Mouse (Mus musculus) heart, embryonic 14.5 days (tissue): ENCODE data around the gene Tmem44. TPM values are rescaled to one million over a fixed set of nuclear protein-coding genes. Genes with fewer than 3 reads are reported as not detected.

Source experiments
- ATAC-seq: fragments of 200-750 bp; cut with Nextera tagmentation; 2 replicates; pipeline ENCODE4 v1.8.0; 2017; ENCODE audit warnings: low read depth, moderate TSS enrichment; ENCODE audit not compliant: insufficient number of reproducible peaks, insufficient read depth, low FRiP score
- H3K27ac ChIP-seq, 2 experiments: fragments of 200-500 bp in 1 of 2; fragments of 300-500 bp in 1 of 2; sonication (generic) in 1 of 2; replicated peaks in 1 of 2; 2 replicates each; pipeline ENCODE4 v1.5.1; 2012 to 2014; ENCODE audit warnings: low read depth in 2 of 2, low read length in 2 of 2, control low read depth in 1 of 2, mild to moderate bottlenecking in 1 of 2, mixed read lengths in 1 of 2; ENCODE audit not compliant: control insufficient read depth in 1 of 2, insufficient read depth in 1 of 2
- H3K27me3 ChIP-seq: fragments of 300-500 bp; sonication (generic); 2 replicates; pipeline ENCODE4 v1.6.1; 2014; ENCODE audit warnings: mild to moderate bottlenecking, low read length, control low read depth; ENCODE audit not compliant: control insufficient read depth, insufficient read depth
- H3K36me3 ChIP-seq: fragments of 300-500 bp; sonication (generic); 2 replicates; pipeline ENCODE4 v1.6.1; 2014; ENCODE audit warnings: mild to moderate bottlenecking, control low read depth, low read length, mixed read lengths; ENCODE audit not compliant: control insufficient read depth, insufficient read depth
- H3K4me1 ChIP-seq, 2 experiments: fragments of 200-500 bp in 1 of 2; fragments of 300-500 bp in 1 of 2; sonication (generic) in 1 of 2; 2 replicates each; pipeline ENCODE4 v1.6.1; 2012 to 2014; ENCODE audit warnings: low read length in 2 of 2, control low read depth in 1 of 2, mixed read lengths in 1 of 2; ENCODE audit not compliant: control insufficient read depth in 2 of 2, insufficient read depth in 2 of 2
- H3K4me2 ChIP-seq: fragments of 300-500 bp; sonication (generic); 2 replicates; pipeline ENCODE4 v1.6.1; 2014; ENCODE audit warnings: mild to moderate bottlenecking, low read length
- H3K4me3 ChIP-seq, 2 experiments: fragments of 200-500 bp in 1 of 2; fragments of 300-500 bp in 1 of 2; sonication (generic) in 1 of 2; 2 replicates each; pipeline ENCODE4 v1.5.1; 2012 to 2014; ENCODE audit warnings: low read length in 2 of 2, mild to moderate bottlenecking in 2 of 2, control low read depth in 1 of 2, low read depth in 1 of 2, moderate library complexity in 1 of 2; ENCODE audit not compliant: control insufficient read depth in 1 of 2, insufficient read depth in 1 of 2
- H3K9ac ChIP-seq: fragments of 300-500 bp; sonication (generic); 2 replicates; pipeline ENCODE4 v1.6.1; 2014; ENCODE audit warnings: mild to moderate bottlenecking, low read length
- H3K9me3 ChIP-seq: fragments of 300-500 bp; sonication (generic); 2 replicates; pipeline ENCODE4 v1.6.1; 2016; ENCODE audit warnings: low read length, control low read depth; ENCODE audit not compliant: control insufficient read depth
- WGBS: fragments of 180-500 bp; shearing (Covaris S2); extraction: QIAGEN DNeasy Blood & Tissue Kit; methylation state at CpG from one replicate; pipeline ENCODE4 v1.1.7; 2014; 5-methylcytosine and 5-hydroxymethylcytosine counted together
- polyA plus RNA-seq: library from polyadenylated mRNA; unstranded; fragments of >200 nt; fragmentation: Nextera tagmentation; extraction: Ambion mirVana; gene quantifications from 2 replicates; pipeline ENCODE4 v1.2.1, GENCODE M21; 2014

The Tmem44 gene
- polyA plus RNA-seq, 1 experiment from 2014 or later, result 24.2 TPM

DNA sequence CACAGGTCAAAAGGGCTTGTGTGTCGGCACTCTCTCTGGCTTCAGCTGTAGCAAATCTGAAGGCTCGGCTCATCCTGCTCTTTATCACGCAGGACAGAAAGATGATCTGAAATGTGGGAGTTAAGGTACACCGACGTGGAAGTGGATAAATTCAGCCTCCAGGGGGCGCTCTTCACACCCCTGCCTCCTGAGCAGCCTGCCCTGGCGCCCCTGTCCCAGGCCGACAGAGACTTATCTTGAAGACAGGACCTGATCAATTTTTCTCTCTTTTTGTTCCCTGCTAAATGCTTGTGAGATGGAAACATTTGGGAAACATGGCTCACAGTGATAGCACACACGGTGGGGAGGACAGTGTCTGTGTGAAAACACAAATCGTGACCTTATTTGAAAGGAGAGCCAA is 11.2 kb downstream of the Tmem44 start:
- peaks cover 15 to 39% of the 10 kb centered on the region in 2 experiments for H3K4me1 ChIP-seq
- ATAC-seq, result no peak
- H3K27ac ChIP-seq, result peak overlapping the region; percentile 76 to 93
- no peak overlapping the region for H3K4me3 ChIP-seq
- H3K27me3 ChIP-seq, result no peaks in the 10 kb centered on the region
- peak overlapping the region; percentile 65; the same call in 1 of the 2 replicates for H3K9ac ChIP-seq
- H3K4me2 ChIP-seq, result no peak overlapping the region
- H3K9me3 ChIP-seq, result no peaks in the 10 kb centered on the region
- WGBS, result 20% methylated on average over 10 of the region's 10 CpGs
- peaks cover 29% of the 10 kb centered on the region for H3K36me3 ChIP-seq

- no peak overlapping the region for H3K4me2 ChIP-seq
- no peaks in the 10 kb centered on the region for H3K27me3 ChIP-seq
- H3K27ac ChIP-seq, result no peak overlapping the region
- WGBS, result 88% methylated on average over 1 of the region's 1 CpGs
- peaks cover 17 to 31% of the 10 kb centered on the region in 2 experiments for H3K4me1 ChIP-seq
- H3K9ac ChIP-seq, result no peak overlapping the region
- H3K4me3 ChIP-seq, result no peak overlapping the region
- H3K36me3 ChIP-seq, result peaks cover 12% of the 10 kb centered on the region; the same call in 1 of the 2 replicates
- no peak for ATAC-seq
- H3K9me3 ChIP-seq, result no peaks in the 10 kb centered on the region
Measured at GRCm38 (mm10) chr16:30535075-30535474, 15.6 kb downstream of the Tmem44 start.

DNA sequence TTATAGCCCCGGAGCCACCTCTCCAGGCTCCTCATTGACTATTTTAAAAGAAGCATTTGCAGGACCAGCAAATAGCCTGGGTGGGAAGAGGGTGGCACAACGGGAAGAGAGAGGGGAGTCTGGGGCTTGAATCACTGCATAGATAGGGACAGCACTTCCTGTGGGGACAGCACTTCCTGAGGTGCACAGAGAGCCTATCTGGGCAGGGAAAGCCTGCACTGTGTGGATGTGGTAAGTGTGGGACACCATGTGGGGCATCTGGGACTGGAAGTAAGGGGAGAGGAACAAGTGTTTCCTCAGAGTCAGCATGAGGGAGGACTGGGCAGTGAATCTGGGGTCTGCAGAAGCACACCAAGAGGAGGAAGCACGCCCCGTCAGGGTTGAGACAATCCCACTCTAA is 17.1 kb downstream of the Tmem44 start:
- H3K36me3 ChIP-seq, result peaks cover 22% of the 10 kb centered on the region
- no peak overlapping the region for H3K4me3 ChIP-seq
- no peaks in the 10 kb centered on the region for H3K9me3 ChIP-seq
- no peak overlapping the region for H3K27ac ChIP-seq
- 56% methylated on average over 4 of the region's 4 CpGs for WGBS
- no peaks in the 10 kb centered on the region for H3K27me3 ChIP-seq
- H3K4me2 ChIP-seq, result no peak overlapping the region
- no peak overlapping the region for H3K9ac ChIP-seq
- no peak for ATAC-seq
- H3K4me1 ChIP-seq, result peaks cover 8 to 18% of the 10 kb centered on the region in 2 experiments; a peak in 3 of 4 replicates

GRCm38 (mm10) chr16:30532929-30533328 is 17.7 kb downstream of the Tmem44 start:
- WGBS, result 80% methylated on average over 1 of the region's 1 CpGs
- peaks cover 8 to 18% of the 10 kb centered on the region in 2 experiments; a peak in 3 of 4 replicates for H3K4me1 ChIP-seq
- H3K4me2 ChIP-seq, result no peak overlapping the region
- no peak overlapping the region for H3K4me3 ChIP-seq
- peaks cover 24% of the 10 kb centered on the region for H3K36me3 ChIP-seq
- no peaks in the 10 kb centered on the region for H3K9me3 ChIP-seq
- H3K27me3 ChIP-seq, result no peaks in the 10 kb centered on the region
- no peak overlapping the region; the same call in 1 of the 2 replicates for H3K9ac ChIP-seq
- no peak overlapping the region for H3K27ac ChIP-seq
- no peak for ATAC-seq

- Histone ChIP-seq H3K4me2 (no peak overlapping the region), H3K36me3 (peaks cover 23% of the 10 kb centered on the region), H3K9ac (no peak overlapping the region), H3K27me3 (no peaks in the 10 kb centered on the region), H3K4me1 (peaks cover 8 to 18% of the 10 kb centered on the region in 2 experiments; a peak in 3 of 4 replicates), H3K4me3 (no peak overlapping the region), H3K9me3 (no peaks in the 10 kb centered on the region), H3K27ac (no peak overlapping the region)
- 32% methylated on average over 20 of the region's 20 CpGs for WGBS
- ATAC-seq, result peak; percentile 33; the same call in 1 of the 2 replicates
Measured at GRCm38 (mm10) chr16:30531761-30532406, 18.8 kb downstream of the Tmem44 start.

- Histone ChIP-seq H3K4me2 (no peak overlapping the region), H3K27ac (no peak overlapping the region), H3K4me3 (no peak overlapping the region), H3K9ac (no peak overlapping the region), H3K27me3 (no peaks in the 10 kb centered on the region), H3K36me3 (peaks cover 31% of the 10 kb centered on the region), H3K9me3 (no peaks in the 10 kb centered on the region), H3K4me1 (peaks cover 8 to 10% of the 10 kb centered on the region in 2 experiments; a peak in 3 of 4 replicates)
- no peak for ATAC-seq
- WGBS, result 46% methylated on average over 4 of the region's 4 CpGs
Measured at GRCm38 (mm10) chr16:30530815-30531214, 19.8 kb downstream of the Tmem44 start.

GRCm38 (mm10) chr16:30528386-30528785 is 22.3 kb downstream of the Tmem44 start:
- Histone ChIP-seq H3K9me3 (no peaks in the 10 kb centered on the region), H3K36me3 (peaks cover 43% of the 10 kb centered on the region), H3K4me1 (peaks cover 0 to 3% of the 10 kb centered on the region in 2 experiments; a peak in 2 of 4 replicates), H3K9ac (no peak overlapping the region), H3K4me3 (no peak overlapping the region), H3K27me3 (no peaks in the 10 kb centered on the region), H3K4me2 (no peak overlapping the region), H3K27ac (no peak overlapping the region)
- 73% methylated on average over 8 of the region's 8 CpGs for WGBS
- ATAC-seq, result no peak
